19 mouse cellular contexts compared by ENCODE assay signal in genomic region chr17:79746954-79747353, GRCm38 (mm10). TPM values are rescaled to one million over a fixed set of nuclear protein-coding genes. Genes with fewer than 3 reads are reported as not detected.
"Had no signal": no experiment of that assay in that cellular context is flagged by ENCODE, and none has a peak within 500 bp of the region (broad histone marks: within the 10 kb centered on the region; RNA-seq: fewer than 3 reads in every experiment).

No protein-coding gene starts in this region.

- H3K4me1 ChIP-seq: limb, embryonic 12.5 days; stomach, embryonic 15.5 days had no signal

- ATAC-seq: liver, postnatal 0 days had no signal

- H3K9me3 ChIP-seq: limb, embryonic 15.5 days; stomach, embryonic 15.5 days had no signal

- H3K9ac ChIP-seq: limb, embryonic 12.5 days; limb, embryonic 15.5 days; liver, embryonic 14.5 days; liver, postnatal 0 days; stomach, embryonic 15.5 days had no signal

- H3K36me3 ChIP-seq: limb, embryonic 12.5 days; limb, embryonic 15.5 days; stomach, embryonic 15.5 days had no signal

- DNase-seq: kidney, adult 2 months; kidney, postnatal 10 days; kidney, postnatal 4 days; left cerebral cortex, postnatal 4 days; liver, postnatal 0 days; lung, postnatal 14 days; lung, postnatal 4 days; midbrain, embryonic 14.5 days; right cerebral cortex, postnatal 14 days; spleen, adult 18-20 months; thymus, postnatal 25 days had no signal

- H3K27me3 ChIP-seq: stomach, embryonic 15.5 days had no signal

- H3K4me2 ChIP-seq: limb, embryonic 12.5 days; limb, embryonic 15.5 days; liver, embryonic 11.5 days; midbrain, embryonic 11.5 days; stomach, embryonic 15.5 days had no signal

- H3K27ac ChIP-seq: limb, embryonic 12.5 days; limb, embryonic 15.5 days; liver, embryonic 14.5 days had no signal

- H3K4me3 ChIP-seq: limb, embryonic 12.5 days; limb, embryonic 15.5 days; stomach, embryonic 15.5 days had no signal

RNA-seq across cellular contexts. Expression of gene Cyp1b1, which starts 32.1 kb away (rescaled TPM):
- total RNA-seq: megakaryocyte progenitor cell, adult 5-6 weeks; megakaryocyte-erythroid progenitor cell, adult 5-6 weeks had no signal
